Mouse (Mus musculus) cerebellum, adult 9-10 months (tissue): ENCODE results near the gene Pheta1.

Experiments used
- DNase-seq: peaks from one replicate; pipeline ENCODE4 v3.0.0; 2022

Pheta1 gene

GRCm38 (mm10) chr5:121848743-121849142 lies at the start of gene Pheta1:
Gene Pheta1 (plus strand): TSS chr5:121848984.
- DNase-seq = peak; percentile 94

DNA sequence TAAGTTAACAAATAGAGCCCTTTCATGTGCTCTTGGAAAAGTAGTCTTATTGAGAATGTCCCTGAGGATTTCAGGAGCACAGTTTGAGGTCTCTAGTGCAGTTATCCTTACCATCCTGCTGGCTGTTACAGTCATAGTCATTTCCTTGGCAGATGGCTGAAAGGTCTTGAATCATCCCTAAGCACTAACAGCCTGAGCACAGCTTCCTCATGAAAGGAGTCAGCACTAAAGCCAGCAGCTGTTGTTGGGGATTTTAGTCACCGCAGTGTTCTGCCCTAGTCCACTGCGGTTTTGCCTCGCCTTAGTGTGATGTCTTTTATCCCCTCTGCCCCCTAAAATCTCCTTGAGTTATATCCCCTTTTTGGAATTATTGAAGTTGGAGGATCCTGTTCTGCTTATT lies 41.6 kb upstream of the Pheta1 start:
- DNase-seq = peak; percentile 41

GRCm38 (mm10) chr5:121808202-121808601 lies 40.6 kb upstream of the Pheta1 start:
- DNase-seq = peak; percentile 31

- DNase-seq = peak; percentile 59
Observed at GRCm38 (mm10) chr5:121809667-121810224, 39.0 kb upstream of the Pheta1 start.

- peak; percentile 34 for DNase-seq
Observed at GRCm38 (mm10) chr5:121810331-121811151, 38.2 kb upstream of the Pheta1 start.

- DNase-seq = peak; percentile 73
Observed at GRCm38 (mm10) chr5:121811485-121811931, 37.3 kb upstream of the Pheta1 start.

DNA sequence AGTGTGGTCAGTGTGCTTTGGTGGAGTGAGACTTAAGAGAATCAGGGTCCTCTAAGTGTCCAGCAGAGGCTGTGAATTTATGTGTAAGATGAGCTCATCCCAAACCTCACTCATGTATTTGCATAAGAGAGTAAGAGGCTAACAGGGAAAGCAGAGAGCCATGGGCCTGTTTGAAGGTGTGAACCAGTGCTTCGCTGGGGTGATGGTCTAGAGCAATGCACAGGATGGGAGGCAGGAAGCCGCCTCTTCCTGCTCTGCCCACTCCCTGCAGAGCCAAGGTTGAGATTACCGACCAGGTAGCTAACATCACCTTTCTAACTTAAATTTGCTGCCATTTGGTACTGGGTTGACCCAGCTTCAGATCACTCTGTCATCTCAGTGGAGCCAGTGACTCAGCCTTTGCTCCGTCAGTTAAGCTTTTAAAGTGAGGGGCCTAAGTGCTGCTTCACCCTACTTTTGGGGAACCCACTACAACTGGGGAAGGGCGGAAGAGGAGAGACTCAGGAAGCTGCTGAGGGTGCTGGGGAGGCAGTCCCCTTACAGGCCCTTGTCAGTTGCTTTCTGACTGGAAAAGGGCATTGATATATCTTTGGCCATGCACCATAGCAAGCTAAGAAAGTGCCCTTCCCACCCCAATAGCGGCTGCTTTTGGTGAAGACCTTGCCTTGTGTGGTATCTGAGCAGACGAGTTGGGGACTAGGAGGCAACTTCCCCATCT lies 36.1 kb upstream of the Pheta1 start:
- DNase-seq = peak; percentile 20

DNA sequence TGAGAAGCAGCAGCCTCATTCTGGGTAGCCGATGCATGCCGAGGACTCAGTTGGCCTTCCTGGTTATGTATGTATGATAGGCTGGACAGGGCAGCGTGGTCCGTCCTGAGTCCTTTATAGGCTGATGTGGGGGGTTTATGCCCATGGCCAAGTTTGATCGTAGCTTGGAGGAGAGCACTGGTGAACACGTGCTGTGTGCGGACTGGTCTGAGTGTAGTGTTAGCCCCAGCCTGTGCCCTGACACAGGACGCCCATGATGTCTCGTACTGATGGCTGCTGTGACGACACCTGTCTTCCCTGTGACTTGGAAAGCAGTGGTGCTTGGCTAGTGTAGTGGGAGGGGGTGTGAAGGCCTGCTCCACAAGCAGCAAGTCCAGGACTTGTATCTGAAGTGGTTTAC lies 35.0 kb upstream of the Pheta1 start:
- peak; percentile 29 for DNase-seq

- peak; percentile 89 for DNase-seq
Observed at GRCm38 (mm10) chr5:121815067-121815466, 33.7 kb upstream of the Pheta1 start.

- peak; percentile 35 for DNase-seq
Observed at GRCm38 (mm10) chr5:121815867-121816380, 32.9 kb upstream of the Pheta1 start.

DNA sequence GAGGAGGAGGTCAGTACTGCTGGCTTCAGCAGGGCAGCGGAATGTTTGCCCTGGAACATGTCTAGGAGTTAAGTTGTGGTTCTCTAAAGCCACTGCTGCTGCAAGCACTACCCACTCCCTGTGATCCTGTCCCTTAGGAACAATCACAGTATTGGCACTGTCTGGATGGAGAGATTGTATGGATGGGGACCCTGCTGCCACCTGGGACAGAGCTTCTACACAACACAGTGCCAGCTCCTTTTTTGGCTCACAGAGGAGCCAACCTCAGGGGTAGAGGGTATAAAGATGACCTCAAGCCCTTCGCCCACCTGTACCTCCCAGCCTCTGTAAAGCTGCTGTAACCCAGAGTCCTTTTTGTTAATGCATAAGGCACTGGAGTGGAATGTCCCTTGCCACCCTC lies 32.2 kb upstream of the Pheta1 start:
- peak; percentile 27 for DNase-seq

DNA sequence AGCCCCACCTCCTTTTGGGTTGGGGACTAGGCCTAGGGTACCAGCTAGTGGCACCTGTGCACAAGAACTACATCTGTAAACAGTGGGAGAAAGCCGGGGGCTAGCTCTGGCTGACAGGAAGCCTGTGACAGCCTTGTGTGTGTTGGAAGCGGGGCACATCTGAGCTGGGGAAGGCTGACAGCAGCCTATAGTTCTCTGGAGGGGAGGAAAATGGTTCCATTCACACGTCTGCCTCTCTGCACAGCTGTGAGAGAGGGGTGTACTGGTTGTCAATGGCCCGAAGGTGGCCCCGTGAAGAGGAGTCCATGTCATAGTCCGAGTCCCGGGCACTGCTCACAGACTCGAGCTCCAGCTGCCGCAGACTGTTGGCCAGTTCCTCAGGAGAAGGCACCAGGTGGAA lies 31.2 kb upstream of the Pheta1 start:
- peak; percentile 22 for DNase-seq

DNA sequence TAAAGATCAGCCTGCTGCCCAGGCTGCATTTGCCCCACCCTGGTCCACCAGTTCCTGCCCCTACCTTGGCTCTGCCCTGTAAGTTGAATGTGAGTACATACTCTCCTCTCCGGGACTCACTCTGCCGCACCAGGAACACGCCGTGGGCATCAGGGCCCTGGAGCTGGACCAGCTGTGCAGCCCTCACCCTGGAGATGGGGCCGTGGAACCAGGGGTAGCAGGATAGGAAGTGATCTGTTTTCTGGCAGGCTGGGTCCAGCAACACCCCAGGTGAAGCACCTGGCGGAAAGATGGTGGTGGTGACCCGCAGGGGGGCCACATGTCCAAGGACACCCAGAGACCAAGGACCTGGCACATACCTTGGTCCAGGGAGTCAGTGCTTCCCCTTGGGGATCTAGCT lies 30.4 kb upstream of the Pheta1 start:
- peak; percentile 31 for DNase-seq

DNA sequence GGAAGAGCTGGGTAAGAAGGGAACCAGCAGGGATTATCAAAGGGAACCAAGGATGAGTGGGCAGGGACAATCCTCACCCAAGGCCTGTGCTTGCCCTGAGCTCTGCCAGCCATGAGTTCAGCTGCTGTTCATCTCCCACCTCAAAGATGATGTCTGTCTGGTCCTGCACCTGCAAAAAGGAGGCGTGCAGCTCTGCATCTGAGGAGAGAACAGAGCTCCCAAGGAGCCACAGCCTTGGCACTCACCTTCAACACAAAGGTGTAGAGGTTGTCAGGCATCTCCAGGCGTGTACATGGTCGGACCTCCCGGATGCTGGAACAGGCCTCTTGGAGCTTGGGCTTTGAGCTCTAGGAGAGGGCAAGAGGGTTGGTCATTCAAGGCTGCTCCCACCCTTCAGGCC lies 29.9 kb upstream of the Pheta1 start:
- DNase-seq = peak; percentile 24

DNA sequence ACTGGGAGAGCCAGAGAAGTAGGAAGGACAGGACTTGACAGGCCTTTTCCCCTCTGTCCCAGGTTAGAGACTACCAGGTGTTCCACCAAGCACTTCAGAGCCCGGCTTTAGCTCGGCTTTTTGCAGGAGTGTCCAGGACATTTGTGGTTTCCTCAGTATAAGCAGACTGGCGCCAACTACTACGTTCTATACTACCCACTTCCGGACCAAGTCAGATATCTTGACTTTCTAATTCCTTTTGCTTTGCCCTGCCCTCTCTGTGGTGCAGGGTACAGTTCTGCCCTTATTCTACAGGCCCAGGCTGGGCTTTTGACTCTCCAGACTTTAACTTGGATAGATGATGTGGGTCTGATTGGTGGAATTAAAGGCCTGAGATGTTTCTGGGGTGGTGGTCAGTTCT lies 29.2 kb upstream of the Pheta1 start:
- DNase-seq = peak; percentile 22

DNA sequence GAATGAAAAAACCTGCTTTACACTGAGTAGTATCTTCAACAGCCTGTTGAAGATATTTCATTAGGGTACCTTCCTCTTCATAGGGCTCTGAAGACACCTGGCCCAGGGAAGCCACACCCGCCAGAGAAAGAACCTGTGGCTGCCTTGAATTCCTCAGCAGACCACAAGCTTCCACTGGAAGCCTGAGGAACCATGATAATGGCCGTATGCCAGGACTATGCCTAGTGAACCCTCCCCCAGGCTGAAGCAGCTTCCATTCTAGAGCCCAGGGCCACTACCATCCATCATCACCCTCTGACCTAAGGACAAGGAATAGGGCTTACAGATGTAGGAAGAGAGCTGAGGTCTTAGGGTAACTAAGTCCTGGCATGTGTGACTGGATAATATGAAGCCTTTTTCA lies 28.6 kb upstream of the Pheta1 start:
- peak; percentile 48 for DNase-seq

DNA sequence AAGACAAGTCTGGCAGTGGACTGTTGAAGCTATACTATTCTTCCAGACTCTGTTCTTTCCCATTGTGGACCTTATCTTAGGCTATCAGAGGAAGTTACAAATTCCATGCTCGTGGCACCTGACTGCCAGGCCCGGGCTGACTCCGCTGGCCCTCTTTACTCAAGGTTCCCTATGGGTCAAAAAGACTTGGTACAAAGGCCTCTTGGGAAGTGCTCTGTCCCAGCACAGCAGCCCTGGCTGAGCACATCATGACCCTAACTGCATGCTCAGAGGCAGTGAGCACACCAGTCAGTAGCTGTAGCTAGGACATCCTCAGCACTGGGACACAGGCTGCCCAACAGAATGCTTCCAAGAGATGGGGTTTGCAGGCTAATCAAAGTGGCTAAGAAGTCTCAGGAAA lies 28.1 kb upstream of the Pheta1 start:
- DNase-seq = no peak

DNA sequence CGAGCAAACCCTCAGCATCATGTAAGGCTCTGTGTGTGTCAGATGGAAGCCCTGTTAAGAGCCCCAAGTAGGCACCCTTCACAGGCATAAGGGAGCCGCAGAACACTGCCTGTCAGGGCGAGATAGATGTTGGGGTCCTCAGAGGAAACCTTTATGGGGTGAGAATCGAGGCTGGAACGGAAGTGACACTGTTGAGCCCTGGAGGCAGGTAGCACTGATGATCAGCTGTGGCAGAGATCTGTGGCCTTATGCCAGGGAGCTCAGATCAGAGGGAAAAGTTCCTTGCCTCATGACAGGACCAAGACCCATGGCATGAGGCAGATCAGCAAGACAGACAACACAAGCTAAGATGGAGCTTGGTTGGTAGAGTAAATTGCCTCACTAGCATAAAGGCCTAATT lies 27.7 kb upstream of the Pheta1 start:
- peak; percentile 58 for DNase-seq

DNA sequence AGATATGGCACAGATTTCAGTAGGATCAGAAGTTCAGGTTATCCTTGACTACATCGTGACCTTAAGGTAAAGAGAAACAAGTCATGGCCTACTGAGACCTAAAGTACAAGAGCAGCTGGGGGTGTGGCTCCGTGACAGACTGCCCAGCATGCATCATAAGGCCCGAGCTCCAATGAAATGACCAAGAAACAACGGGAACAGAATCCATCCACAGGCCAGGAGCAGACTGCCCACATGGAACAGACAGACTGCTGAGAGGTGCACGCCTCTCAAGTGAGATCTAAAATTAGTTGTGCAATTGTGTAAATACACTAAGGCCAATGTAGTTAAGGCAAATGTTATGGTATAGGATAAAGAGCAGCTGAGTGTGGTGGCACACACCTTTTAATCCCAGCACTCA lies 27.2 kb upstream of the Pheta1 start:
- DNase-seq = peak; percentile 69

- DNase-seq = no peak
Observed at GRCm38 (mm10) chr5:121822786-121823505, 25.8 kb upstream of the Pheta1 start.

- DNase-seq = no peak
Observed at GRCm38 (mm10) chr5:121823668-121824067, 25.1 kb upstream of the Pheta1 start.

DNA sequence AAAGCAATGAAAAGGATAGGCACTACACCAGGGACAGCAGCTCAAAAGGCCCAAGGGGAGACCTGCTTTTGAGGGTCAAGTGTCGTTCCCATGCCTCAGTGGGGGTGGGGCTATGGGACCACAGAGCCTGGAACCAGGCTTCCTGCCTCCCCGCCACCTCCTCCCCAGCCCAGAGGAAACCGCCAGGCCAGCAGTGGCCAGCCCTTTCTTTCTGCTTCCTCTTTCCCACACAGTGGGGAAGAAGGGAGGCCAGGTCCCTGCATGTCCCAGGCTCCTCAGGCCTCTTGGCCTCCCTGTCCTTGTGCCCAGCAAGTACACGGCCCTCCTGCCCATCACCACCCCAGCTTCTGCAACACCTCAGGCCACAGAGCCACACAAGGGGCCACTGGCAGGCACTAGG lies 24.7 kb upstream of the Pheta1 start:
- DNase-seq = no peak

GRCm38 (mm10) chr5:121825606-121826005 lies 23.2 kb upstream of the Pheta1 start:
- no peak for DNase-seq
